Mouse (Mus musculus) frontal cortex, adult 2 months (tissue): Measurements from ENCODE around the gene Ndrg3. TPM values are rescaled to one million over a fixed set of nuclear protein-coding genes. Genes with fewer than 3 reads are reported as not detected.
A peak's percentile ranks its signal among the peaks of the same experiment; 100 is the strongest.
"Not testable (repeated sequence)": the region's sequence is repeated elsewhere in the genome, so short reads cannot be mapped to it uniquely, and the experiment has no call there.

Experiments used
- DNase-seq, 2 experiments: peaks; one replicate each; pipeline ENCODE4 v3.0.0; 2022; ENCODE audit warnings: low spot score in 1 of 2; ENCODE audit errors: extremely low spot score in 1 of 2
- polyA plus RNA-seq: library from polyadenylated mRNA; depleted of rRNA; stranded (reverse); fragments of >200 nt; gene quantifications from 2 replicates; pipeline ENCODE4 v1.2.3, GENCODE M21; 2012

Ndrg3 gene
- polyA plus RNA-seq, 1 experiment: 512 TPM

DNA sequence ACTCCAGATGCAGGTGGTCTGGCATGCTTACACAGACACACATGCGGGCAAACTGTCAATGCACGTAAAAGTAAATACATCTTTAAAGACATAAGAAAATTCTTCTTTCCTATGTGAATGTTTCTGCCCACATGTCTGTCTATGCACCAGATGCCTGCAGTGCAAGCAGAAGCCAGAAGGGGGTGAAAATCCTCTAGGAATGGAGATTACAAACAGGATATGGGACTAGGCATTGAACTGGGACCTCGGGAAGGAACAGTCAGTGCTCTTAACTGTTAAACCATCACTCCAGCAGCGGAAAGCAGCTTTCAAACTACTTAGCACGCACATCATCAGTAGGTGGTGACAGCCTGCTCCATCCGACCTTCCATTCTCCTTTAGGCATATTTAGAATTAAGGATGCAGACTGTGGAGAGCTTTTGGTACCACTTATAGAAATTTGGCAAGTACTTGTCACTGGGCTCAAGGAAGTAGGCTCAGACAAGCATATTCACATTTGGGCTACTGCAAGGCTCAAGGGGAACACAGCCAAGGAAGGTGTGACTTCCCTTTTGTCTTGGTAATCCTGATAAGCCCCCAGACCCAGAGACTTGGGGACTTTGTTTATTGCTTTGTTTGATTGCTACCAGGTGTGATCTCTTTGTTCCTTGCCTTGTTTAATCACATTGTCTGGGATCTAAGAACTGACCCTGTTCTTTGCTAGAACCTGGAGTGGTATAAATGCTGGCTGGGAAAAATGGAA, 86.7 kb downstream of the Ndrg3 start:
- peak; percentile 69 to 87 for DNase-seq

DNA sequence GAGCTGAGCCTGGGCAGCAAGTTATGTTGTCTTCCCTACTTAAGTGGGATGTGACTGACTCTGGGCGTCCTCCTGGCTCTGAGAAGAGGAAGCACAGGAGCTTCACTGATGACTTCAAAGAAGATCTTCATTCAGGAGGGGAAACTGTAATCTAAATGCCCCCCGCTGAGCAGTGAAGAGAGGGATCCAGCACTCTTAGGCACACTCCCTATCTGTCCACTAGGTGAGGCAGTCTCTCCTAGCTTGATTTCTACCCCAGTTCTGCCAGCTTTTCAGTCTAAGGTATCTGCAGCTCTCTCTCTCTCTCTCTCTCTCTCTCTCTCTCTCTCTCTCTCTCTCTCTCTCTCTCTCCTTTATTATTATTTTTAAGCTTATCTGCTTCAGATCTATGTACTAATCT, 88.5 kb downstream of the Ndrg3 start:
- no peak for DNase-seq

DNA sequence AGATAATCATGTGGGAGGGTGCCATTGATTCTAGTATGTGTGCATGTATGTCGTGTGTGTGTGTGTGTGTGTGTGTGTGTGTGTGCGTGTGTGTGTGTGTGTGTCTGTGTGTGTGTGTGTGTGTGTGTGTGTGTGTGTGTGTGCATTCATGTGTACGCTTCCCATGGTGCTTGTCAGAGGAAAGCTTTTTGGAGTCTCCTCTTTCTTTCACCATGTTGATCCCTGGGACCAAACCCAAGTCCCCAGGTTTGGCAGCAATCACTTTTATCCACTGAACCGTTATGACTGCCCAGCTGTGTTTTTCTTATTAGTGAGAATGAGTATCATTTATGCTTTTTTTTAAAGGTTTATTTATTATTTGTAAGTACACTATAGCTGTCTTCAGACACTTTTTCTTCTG, 89.4 kb downstream of the Ndrg3 start:
- DNase-seq: not testable (repeated sequence)

DNA sequence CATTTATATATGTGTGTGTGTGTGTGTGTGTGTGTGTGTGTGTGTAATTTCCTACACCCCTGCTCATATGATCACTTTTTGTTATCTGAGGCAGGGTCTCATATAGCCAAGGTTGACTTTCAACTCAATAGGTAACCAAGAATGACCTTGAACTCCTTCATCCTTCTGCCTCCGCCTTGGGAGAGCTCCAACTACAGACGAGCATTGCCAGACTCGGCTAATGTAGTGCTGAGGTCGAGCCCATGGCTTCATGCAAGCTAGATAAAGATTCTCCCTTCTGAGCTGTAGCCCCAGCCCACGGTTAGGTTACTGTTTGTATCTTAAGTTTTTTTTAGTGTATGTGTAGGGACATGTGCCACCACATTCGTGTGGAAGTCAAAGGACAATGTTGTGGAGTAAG, 90.0 kb downstream of the Ndrg3 start:
- no peak for DNase-seq

DNA sequence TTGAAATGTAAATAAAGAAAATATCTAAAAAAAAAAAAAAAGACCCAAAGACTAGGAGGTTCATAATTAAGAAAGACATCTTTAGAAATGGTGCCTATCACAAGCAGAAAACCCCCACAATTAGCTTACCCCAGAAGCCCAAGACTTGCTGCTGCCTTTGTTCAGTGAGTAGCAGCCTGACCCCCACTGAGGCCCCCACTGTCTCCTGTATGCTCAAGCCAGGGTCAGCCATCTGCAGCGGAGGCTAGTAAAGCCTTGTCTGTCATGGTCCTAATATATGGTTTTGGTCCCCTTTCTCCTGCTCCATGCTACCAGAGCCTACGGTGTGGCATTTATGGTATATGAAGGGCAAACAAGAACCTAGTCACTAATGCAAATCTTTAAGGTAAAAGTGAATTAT, 90.5 kb downstream of the Ndrg3 start:
- no peak for DNase-seq

DNA sequence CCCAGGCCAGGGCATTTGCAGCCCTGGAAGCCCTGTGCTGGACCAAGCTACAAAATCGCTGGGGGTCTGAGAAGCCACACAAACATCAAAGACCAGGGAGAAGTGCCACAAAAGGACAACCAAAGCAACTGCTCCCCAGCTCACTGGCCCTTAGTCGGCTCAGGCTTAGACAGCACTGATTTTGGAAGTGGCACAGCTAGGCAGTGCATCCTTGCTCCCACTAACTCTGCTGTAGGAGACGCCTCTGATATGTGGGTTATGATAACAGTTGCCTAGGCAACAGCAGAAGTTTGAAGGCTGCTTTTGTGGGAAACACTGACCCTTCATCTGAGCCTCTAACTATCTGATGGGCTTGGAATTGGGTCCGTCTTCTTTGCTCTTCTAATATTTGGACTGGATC, 92.7 kb downstream of the Ndrg3 start:
- DNase-seq: no peak

DNA sequence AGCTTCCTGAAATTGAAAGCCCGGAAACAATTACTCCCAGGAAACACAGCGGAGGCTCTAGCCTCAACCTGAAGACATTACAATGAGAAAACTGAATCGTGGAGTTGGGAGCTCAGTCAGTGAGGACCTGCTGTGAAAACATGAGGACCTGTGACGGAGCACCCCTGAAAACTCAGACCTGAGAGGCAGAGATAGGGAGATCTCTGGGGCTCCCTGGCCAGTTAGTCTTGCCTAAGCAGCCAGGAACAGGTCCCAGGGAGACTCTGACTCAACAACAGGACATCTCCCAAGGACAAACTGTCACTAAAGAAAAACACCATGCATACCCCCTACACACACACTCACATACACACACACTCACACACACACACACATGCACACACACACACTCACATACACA, 93.5 kb downstream of the Ndrg3 start:
- no peak for DNase-seq

DNA sequence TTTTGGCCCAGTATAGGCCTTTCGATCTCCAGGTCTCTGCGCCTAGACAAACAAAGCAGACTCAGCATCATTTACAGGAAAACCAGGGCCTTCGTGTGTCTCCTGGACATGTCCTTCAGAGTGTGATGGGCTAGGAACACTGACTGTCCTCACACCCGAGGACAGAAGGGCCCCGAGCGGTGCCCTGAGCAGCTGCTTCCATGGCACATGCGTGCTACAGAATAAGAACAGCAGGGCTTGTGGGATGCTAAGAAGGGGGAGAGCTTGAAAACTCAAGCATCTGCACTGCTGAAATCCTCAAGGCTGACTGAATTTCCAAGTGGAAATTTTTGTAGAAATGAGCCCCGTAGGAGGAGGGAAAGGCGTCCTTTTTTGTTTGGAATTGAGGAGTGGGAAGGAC, 94.8 kb downstream of the Ndrg3 start:
- DNase-seq: peak in 1 of 2 experiments; percentile 64

DNA sequence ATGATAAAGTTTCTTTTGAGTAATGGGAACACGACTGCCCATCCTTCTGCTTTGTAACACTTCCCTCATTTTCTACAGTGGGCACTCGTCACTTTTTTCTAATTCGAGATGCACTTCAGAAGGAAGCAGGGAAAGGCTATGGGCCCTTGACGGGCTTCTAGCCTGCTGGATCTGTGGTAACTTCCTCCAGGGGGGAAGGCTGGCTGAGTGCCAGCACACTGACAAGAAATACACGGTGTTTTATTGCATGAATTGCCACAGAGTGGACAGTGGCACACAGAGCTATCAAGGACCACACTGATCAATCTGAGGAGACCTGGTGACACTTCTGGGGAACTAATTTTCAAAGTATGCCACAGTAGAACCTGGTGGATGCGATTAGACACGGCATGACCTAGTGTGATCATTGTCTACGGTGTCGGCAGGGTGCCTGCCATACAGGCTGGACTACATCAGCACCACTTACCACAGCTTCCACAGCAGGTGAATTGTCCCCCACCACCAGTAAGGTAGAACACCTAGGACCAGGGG, 95.4 kb downstream of the Ndrg3 start:
- DNase-seq: no peak

DNA sequence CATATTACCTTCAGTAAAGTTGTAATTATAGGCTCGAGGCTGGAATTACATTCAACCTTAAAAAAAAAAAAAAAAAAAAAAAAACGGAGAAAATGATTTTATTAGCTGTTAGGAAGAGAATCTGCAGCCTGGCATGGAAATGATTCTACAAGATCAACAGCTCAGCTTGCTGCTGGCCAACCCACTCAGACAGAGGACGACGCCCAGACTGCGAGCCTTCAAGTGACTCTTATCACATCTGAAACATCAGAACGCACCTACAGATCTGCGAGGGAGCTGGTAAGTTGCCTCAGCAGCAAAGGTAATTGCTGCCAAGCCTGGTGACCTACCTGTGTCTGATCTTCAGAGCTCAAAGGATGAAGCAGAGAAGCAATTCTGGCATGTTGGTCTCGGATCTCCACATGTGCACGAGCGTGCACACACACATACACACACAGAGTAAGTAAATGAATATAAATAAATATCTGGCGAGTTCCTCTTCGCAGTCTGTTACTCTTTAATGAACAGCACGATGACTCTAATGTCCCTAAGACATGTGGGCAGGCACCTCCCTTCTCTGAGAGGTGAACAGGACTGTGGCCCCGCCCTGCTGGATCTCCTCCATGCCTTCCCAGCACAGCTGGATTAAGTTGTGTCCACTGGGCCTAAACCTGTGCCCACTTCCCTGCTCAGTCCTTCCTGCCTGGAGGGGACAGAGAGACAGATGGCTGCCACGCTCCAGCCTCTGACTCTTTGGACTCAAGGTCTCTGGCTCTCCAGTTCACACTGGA, 97.2 kb downstream of the Ndrg3 start:
- DNase-seq: no peak

DNA sequence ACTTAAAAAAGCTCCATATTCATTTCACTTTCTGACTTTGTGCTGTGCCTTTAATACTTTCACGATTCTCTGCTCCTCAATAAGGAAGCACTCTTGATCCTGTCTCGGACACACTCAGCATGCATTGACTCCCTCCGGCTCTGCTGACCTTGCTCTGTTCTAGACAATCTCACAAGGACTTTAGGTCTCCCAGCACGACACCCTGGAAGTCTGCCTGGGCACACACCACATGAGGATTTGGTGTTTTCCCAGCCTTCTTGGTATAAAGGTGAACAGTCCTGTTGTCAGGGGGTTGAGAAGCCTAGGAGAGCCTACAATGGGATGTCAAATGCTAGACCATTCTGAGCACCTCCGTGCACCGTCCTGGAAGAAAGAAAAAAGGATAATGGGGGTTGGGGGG, 99.0 kb downstream of the Ndrg3 start:
- DNase-seq: no peak

DNA sequence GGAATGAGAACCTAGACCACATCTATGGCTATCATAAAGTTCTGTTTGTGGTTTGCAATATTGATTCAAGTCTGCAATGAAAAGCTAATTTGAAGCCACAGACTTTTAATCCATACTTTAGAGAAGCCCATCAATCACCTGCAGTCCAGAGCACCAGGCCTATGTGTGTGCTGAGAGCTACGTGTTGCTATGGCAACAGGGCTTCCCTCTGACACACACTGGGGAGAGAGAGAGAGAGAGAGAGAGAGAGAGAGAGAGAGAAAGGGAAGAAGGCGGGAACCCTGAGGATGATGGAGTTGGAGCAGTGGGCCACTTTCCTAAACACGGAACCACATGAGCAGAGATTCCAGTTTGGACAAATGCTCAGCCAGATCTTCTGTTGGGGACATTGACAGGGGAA, 99.6 kb downstream of the Ndrg3 start:
- DNase-seq: no peak

DNA sequence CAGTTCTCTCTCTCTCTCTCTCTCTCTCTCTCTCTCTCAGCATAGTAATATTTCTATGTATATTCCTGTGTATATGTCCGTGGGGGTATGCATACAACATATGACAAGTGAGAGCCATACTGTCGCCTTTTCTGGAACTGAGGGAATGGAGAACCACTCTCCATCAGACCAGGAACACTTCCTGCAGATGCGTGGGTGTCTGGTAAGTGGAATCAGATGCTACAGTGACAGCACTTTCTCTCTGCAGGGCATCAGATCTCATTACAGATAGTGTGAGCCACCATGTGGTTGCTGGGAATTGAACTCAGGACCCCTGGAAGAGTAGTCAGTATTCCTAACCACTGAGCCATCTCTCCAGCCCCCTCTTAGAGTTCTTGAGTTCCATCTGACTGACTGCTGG, 103.4 kb downstream of the Ndrg3 start:
- DNase-seq: no peak

DNA sequence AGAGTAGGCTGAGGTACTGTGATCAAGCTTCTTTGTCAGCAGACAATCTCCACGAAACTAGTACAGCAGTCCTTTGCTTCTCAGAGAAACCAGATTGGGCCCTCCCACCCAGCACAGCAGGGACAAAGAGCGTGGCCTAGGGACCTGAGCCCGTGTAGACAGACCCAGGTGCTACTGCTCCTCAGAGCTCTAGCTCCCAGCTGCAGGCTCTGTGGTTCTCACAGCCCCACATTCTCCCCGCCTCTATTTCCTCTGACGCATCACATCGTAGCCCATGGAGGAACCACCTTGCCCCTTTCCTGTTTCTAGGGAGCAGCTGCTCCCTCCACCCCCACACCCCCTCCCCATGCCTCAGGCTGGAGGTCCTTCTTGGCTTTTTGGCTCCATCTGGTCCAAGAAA, 104.8 kb downstream of the Ndrg3 start, which contains the start of gene Sla2:
Gene Sla2 (minus strand): TSS at position 176 of the 400 bp plus-strand sequence.
- DNase-seq: no peak

DNA sequence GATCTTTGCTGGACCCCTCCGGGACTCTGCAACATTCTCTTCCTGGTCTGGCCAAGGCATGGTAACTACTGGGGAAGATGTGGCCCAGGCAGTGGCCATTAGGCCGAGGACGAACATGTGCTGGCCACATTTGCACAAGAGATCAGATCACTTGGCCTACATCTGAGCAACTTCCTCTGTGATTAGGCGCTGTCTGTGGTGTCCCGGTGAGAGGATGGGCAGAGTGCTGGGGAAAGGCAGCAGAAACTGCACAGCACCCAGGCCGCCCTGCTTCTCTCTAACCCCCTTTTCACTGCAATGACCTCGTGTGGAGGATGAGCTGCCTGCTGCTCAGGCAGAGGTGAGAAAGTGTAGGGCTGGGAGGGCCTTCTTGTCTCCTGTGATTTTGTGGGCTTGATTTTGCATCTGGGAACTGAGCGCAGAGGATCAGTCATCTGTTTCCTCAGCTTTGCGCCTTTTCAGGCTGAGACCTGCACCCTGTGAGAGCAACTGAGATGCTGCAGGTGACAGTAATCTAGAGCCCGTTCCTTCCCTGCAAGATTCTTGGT, 105.7 kb downstream of the Ndrg3 start:
- no peak for DNase-seq

DNA sequence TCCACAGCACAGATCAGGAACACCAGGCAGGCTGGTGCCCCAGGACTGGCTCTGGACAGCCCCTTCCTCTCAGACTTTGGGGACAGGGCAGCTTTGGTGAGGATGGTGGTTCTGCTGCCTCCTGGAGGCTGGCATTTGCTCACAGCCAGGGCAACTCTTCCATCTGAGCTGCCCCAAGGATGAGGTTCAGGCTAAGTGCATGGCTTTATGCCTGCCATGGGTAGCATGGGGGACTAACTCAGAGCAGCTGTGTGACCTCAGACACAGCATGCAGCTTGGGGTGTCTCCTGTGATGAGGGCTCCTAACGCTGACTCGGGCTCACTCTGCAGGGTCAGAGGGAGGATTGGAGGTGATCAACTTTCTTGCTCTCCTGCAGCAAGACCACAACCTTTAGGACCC, 106.2 kb downstream of the Ndrg3 start:
- DNase-seq: not testable (repeated sequence)

DNA sequence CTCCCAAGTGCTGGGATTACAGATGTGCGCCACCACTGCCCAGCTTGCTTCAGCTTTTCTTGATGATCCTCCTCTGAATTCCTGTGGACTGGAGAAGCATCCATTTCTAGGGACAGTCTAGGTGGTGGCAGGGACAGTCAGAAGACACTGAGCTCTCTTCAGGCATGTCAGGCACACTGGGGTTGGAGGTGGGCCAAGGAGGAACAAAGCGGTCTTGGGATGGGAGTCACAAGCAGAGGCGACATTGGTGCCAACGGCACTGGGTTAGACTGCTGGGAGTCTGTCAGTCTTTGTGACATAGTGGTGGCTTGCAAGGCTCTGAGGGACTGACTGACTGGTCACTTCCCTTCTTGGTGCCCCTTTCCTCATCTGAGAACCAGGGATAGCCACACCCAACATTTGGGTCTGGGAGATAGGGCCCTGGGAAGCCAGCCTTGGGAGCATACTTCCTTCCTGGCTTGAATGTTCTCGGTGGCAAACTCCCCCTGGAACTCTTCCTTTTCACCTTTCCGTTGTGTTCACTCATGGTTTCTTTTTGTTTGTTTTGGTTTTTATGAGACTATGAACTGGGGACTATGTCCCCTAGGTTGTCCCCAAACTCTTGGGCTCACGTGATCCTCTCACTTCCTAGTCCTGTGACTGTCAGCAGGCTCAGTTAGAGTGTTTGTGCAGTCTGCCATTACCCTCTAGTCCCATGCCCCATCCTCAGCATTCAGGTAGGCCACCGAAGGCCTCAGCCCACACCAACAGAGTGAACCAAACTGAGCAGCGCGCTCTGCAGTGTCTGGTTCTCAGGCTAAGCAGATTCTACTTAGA, 107.3 kb downstream of the Ndrg3 start:
- DNase-seq: no peak

DNA sequence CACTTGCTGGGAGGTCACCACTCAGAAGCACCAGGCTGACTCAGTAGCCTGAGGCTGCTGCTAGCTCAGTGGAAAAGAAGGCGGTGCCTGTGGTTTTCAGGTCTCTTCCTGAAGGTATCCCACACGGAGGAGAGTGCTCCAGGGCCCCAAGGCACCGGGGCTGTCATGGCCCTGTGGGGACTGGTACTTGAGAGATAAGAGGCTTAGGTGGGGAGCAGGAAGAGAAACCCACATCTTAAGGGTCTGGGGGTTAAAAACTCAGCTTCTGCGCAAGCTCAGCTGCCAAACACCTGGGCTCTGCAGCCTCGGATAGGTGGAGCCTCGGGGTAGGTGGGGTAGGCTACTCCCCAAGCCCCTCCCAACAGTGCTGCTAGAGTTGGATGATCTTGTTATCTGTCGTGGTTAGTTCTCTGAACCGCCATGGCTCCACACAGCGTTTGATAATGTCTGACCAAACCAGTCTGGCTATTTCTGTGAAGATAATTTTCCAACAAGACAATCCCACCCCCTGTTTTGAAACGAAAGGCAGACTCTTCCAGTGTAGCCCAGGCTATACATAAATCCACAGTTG, 109.3 kb downstream of the Ndrg3 start:
- no peak for DNase-seq

DNA sequence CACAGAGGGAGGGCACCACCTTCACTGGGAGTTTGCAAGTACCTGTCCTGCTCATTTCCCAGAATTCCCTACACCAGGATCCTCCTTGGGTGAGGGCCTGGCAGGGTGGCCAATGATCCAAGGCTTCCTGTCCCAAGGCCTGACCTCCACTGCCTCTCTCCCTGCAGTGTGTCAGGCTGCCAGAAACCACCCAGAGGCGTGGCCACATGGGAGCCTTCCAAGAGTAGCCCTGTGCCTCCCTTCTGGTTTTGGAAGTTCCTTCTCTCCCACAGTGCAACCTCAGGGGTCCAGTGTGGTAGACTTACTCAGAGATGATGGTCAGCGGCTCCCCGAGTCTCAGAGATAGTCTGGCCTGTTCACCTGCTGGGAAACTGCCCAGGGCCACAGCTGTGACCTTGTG, 112.3 kb downstream of the Ndrg3 start:
- no peak for DNase-seq

DNA sequence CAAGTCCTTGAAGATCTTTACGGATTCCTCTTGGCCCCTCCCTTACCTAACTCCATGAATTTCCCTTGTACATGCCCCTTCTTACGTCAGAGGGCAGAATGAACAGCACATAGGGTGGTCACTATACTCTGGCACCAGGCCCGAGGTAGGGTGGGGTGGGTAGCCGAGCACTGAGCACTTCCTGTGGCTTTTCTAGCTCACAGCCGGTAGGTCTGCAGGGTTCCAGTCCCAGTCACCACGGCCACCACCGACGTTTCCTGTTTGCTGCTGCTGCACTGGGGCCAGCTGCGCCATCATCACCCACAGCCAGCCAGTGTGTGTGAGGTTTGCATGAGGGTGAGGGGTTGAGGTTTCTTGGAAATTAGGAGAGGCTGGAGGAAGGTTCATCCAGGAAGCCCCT, 114.1 kb downstream of the Ndrg3 start:
- DNase-seq: no peak
